Mouse (Mus musculus) G1E (cell line): Measurements from ENCODE around the gene Wnt2. TPM values are rescaled to one million over a fixed set of nuclear protein-coding genes. Genes with fewer than 3 reads are reported as not detected.

Experiments used
- ATAC-seq: 2 replicates; pipeline ENCODE4 v1.8.0; 2016; ENCODE audit warnings: mild to moderate bottlenecking; ENCODE audit not compliant: insufficient number of reproducible peaks, poor library complexity, low FRiP score, severe bottlenecking; ENCODE audit errors: extremely low read depth
- DNase-seq: peaks from one replicate; pipeline ENCODE4 v3.0.0; 2012; ENCODE audit warnings: low spot score
- H3K27me3 ChIP-seq: 2 replicates; pipeline ENCODE4 v1.6.1; 2012; ENCODE audit warnings: mild to moderate bottlenecking, low read length, inconsistent platforms; ENCODE audit not compliant: insufficient read depth
- H3K36me3 ChIP-seq: replicated peaks from 2 replicates; pipeline ENCODE3; 2012; ENCODE audit warnings: mild to moderate bottlenecking, inconsistent platforms
- H3K4me1 ChIP-seq: 2 replicates; pipeline ENCODE4 v1.6.1; 2012; ENCODE audit warnings: low read depth, low read length, inconsistent platforms, mixed read lengths; ENCODE audit not compliant: insufficient read depth
- H3K4me3 ChIP-seq: 2 replicates; pipeline ENCODE4 v1.5.1; 2012; ENCODE audit warnings: low read depth, mild to moderate bottlenecking, inconsistent platforms, low read length, moderate library complexity, mixed read lengths
- H3K9me3 ChIP-seq: replicated peaks from 2 replicates; pipeline ENCODE4 v1.6.1; 2012; ENCODE audit warnings: inconsistent platforms
- CTCF ChIP-seq: IDR thresholded peaks from 2 replicates; pipeline ENCODE4 v1.5.1; 2012; ENCODE audit warnings: low read depth, low read length, inconsistent platforms, mixed read lengths
- GATA1 ChIP-seq: IDR thresholded peaks from 2 replicates; pipeline ENCODE4 v1.6.1; 2012; ENCODE audit warnings: borderline replicate concordance, low read length, inconsistent platforms, mixed read lengths
- GATA2 ChIP-seq: IDR thresholded peaks from 2 replicates; pipeline ENCODE4 v1.6.1; 2012; ENCODE audit warnings: low read depth, low read length, inconsistent platforms, borderline replicate concordance
- POLR2AphosphoS5 ChIP-seq: IDR thresholded peaks from 2 replicates; pipeline ENCODE4 v1.6.1; 2012; ENCODE audit warnings: low read depth, low read length, inconsistent platforms; ENCODE audit not compliant: insufficient replicate concordance
- TAL1 ChIP-seq: conservative IDR thresholded peaks from 2 replicates; pipeline ENCODE4 v1.6.1; 2012; ENCODE audit warnings: low read depth, low read length, inconsistent platforms, mixed read lengths
- polyA plus RNA-seq: library from polyadenylated mRNA; stranded (reverse); fragments of >175 nt; gene quantifications from 2 replicates; pipeline ENCODE4 v1.2.3, GENCODE M21; 2012
- total RNA-seq, 2 experiments: library from RNA; stranded (forward) in 1 of 2; stranded (reverse) in 1 of 2; fragments of 200-1000 nt in 1 of 2; fragments of >200 nt in 1 of 2; fragmentation: Nextera tagmentation in 1 of 2; gene quantifications; 2 replicates each; pipeline ENCODE4 v1.2.3; 2014 to 2017

Wnt2 gene
- total and polyA plus RNA-seq, 3 experiments = 0.04 to 1.4 (median 0.49) TPM

DNA sequence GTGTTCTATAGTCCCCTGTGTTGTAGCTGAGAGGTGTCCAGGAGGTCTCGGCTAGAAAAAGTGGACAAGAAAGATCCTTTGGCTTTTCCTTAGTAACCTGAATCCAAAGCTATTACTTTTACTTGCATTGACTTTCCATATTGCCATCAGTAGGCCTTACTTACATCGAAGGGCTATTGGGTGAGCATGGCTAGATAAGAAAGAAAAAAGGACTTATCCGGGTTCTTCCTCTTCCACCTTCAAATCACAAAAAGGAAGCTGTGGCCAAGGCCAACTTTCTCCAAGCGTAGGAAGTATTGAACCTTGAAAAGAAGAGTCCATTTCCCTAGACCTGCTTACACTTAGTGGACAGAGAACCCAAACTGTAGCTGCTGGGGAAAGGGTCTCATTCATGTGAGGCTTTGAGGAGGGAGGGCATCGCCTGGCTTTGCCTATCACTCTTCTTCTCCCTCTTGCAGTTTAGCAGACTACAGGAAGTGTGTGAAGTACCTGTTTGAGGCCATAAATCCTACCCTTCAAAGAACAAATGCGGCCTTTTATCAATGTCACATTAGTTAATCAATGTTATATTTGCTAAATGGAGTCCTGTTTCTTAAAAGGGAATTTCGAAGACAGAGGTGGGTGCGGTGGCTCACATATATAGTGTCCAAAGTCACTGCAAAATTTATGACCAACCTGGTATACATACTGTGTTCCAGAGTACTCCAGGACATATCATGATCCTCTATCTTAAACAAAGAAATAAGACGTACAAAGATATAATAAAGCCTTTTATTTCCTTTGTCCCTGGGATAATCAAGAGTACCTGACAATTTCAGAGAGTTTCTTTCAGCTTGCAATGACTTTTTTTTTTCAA is 40.0 kb downstream of the Wnt2 start:
- no peaks in the 10 kb centered on the region for H3K9me3 ChIP-seq
- ATAC-seq = no peak

DNA sequence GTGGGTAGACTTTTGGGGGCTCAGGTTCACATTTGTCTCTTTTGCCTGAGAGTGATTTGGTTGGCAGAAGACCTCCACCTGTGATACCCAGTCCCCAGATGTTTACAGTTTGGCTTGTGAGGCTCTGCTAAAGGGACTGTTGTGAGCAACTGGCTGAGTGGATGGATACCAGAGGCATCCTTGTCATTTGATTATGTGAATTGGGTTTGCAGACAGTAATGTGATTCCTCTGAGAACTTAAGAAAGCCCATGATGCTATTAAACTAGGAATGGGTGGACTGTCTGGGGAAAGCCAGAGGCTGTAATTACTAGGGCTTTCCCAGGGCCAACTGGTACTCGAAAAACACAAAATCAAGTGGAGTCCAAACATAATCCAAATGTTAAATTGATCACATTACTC is 51.0 kb downstream of the Wnt2 start:
- no peak for TF ChIP-seq POLR2AphosphoS5
- no peak for TF ChIP-seq GATA2
- no peak for TF ChIP-seq TAL1
- no peak for TF ChIP-seq GATA1
- TF ChIP-seq CTCF = no peak
- no peaks in the 10 kb centered on the region for H3K36me3 ChIP-seq
- DNase-seq (no peak), ATAC-seq (no peak)
- no peak overlapping the region for H3K4me3 ChIP-seq
- no peaks in the 10 kb centered on the region for H3K9me3 ChIP-seq
- H3K4me1 ChIP-seq = no peaks in the 10 kb centered on the region
- H3K27me3 ChIP-seq = peaks cover 14% of the 10 kb centered on the region; the same call in 1 of the 2 replicates

More for the DNA sequence above, 40.0 kb downstream of the Wnt2 start:
- DNase-seq = no peak
- Histone ChIP-seq H3K36me3 (no peaks in the 10 kb centered on the region), H3K27me3 (peaks cover 20% of the 10 kb centered on the region), H3K4me1 (no peaks in the 10 kb centered on the region), H3K4me3 (no peak overlapping the region)
- TF ChIP-seq GATA1 (no peak), GATA2 (no peak), POLR2AphosphoS5 (no peak), CTCF (no peak), TAL1 (no peak)

GRCm38 (mm10) chr6:17978881-17979280 is 51.5 kb downstream of the Wnt2 start:
- no peaks in the 10 kb centered on the region for H3K9me3 ChIP-seq

GRCm38 (mm10) chr6:17978324-17978723 is 52.1 kb downstream of the Wnt2 start:
- Histone ChIP-seq H3K4me3 (no peak overlapping the region), H3K4me1 (no peaks in the 10 kb centered on the region), H3K9me3 (no peaks in the 10 kb centered on the region), H3K27me3 (peaks cover 10% of the 10 kb centered on the region; the same call in 1 of the 2 replicates), H3K36me3 (no peaks in the 10 kb centered on the region)
- no peak for ATAC-seq
- TF ChIP-seq TAL1 (no peak), CTCF (no peak), GATA2 (no peak)
- DNase-seq = no peak

More at GRCm38 (mm10) chr6:17978881-17979280, 51.5 kb downstream of the Wnt2 start:
- Histone ChIP-seq H3K27me3 (peaks cover 14% of the 10 kb centered on the region; the same call in 1 of the 2 replicates), H3K4me1 (no peaks in the 10 kb centered on the region), H3K4me3 (no peak overlapping the region), H3K36me3 (no peaks in the 10 kb centered on the region)
- TF ChIP-seq GATA1 = no peak
- no peak for TF ChIP-seq TAL1
- no peak for TF ChIP-seq POLR2AphosphoS5
- TF ChIP-seq CTCF = no peak
- TF ChIP-seq GATA2 = no peak
- ATAC-seq (no peak), DNase-seq (no peak)

GRCm38 (mm10) chr6:17977165-17977564 is 53.2 kb downstream of the Wnt2 start:
- Histone ChIP-seq H3K27me3 (peaks cover 10% of the 10 kb centered on the region; the same call in 1 of the 2 replicates), H3K4me1 (no peaks in the 10 kb centered on the region), H3K36me3 (no peaks in the 10 kb centered on the region), H3K9me3 (no peaks in the 10 kb centered on the region), H3K4me3 (no peak overlapping the region)
- ATAC-seq = no peak
- TF ChIP-seq GATA2 (no peak), GATA1 (no peak), TAL1 (no peak), CTCF (no peak), POLR2AphosphoS5 (no peak)
- DNase-seq = no peak

- Histone ChIP-seq H3K36me3 (no peaks in the 10 kb centered on the region), H3K27me3 (peaks cover 8% of the 10 kb centered on the region; the same call in 1 of the 2 replicates), H3K9me3 (no peaks in the 10 kb centered on the region), H3K4me3 (no peak overlapping the region), H3K4me1 (peaks cover 4% of the 10 kb centered on the region)
- no peak for TF ChIP-seq GATA2
- TF ChIP-seq TAL1 = no peak
- no peak for TF ChIP-seq CTCF
- no peak for TF ChIP-seq POLR2AphosphoS5
- TF ChIP-seq GATA1 = no peak
- DNase-seq (no peak), ATAC-seq (no peak)
These were observed 56.0 kb downstream of the Wnt2 start for GRCm38 (mm10) chr6:17974416-17974815.
